Mouse (Mus musculus) yolk sac, embryonic 10.5 days (tissue): Measurements from ENCODE around the gene Zscan10.
A peak's percentile ranks its signal among the peaks of the same experiment; 100 is the strongest.

Source experiments
- DNase-seq: peaks from one replicate; pipeline ENCODE4 v3.0.0-alpha.2; 2017; ENCODE audit warnings: low spot score

Gene Zscan10

GRCm38 (mm10) chr17:23653324-23653723 lies 52.7 kb downstream of the Zscan10 start:
- DNase-seq: no peak

DNA sequence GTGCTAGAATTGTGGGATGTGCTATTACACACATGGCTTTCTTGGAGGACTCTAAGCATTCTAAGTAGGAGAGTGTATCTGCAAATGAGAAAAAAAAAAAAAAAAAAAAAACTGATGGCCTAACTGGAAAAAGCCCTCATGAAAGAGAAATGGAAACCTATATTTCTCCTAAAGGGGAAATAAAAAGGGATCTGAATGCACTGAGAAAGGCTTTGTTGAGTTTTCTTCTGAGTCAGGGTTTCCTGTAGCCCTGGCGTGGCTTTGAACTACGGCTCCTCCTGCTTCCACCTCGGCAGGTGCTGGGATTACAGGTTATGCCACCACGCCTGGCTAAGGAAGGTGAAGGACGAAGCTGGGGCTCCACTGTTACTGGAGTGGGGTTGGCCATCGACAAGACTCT lies 53.3 kb downstream of the Zscan10 start:
- DNase-seq: no peak

GRCm38 (mm10) chr17:23654410-23654809 lies 53.8 kb downstream of the Zscan10 start:
- DNase-seq: no peak

- DNase-seq: no peak
Measured at GRCm38 (mm10) chr17:23658450-23658849, 57.8 kb downstream of the Zscan10 start.

DNA sequence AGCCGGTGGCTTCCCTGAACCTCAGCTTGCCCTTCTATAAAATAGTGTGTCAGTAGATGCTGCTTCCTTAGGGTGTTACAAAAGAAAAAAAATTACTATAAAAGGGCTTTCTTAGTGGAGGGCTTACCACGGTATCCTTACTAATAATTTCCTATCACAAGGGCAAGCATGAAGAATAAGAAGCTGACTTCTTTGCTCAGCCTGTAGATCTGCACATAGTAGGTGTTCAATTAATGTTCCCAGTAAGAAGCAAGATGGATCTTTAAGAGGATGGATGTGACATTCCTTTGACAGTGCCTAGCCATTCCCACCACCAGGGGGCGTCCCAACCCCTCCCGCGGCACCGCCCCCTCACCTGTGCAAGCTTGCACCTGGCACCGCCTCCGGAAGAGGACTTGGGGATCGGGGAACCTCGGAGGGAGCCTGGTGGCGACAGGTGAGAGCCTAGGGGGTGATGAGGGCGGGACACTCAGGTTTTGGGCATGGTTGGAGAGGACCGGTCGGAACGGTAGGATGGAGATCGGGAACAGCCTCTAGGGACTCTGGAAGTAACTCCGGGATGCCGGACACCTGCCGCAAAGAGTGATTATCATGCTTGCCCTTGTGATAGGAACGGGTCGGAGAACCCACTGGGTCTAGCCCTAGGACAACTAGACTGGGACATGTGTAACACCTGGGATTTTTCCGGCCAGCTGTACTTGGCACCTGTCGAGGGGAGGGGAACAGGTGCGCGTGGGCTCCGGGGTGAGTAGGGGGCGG lies 59.6 kb downstream of the Zscan10 start, which contains the start of gene Bicdl2:
Gene Bicdl2, plus strand, starts transcription at position 390 of the 759 bp plus-strand sequence.
- DNase-seq: peak; percentile 47
